Mouse (Mus musculus): ENCODE measurements around the gene Jagn1. TPM values are rescaled to one million over a fixed set of nuclear protein-coding genes. Genes with fewer than 3 reads are reported as not detected.

Jagn1 gene
- polyA plus RNA-seq, 1 experiment from 2014 or later = 76.1 TPM

DNA sequence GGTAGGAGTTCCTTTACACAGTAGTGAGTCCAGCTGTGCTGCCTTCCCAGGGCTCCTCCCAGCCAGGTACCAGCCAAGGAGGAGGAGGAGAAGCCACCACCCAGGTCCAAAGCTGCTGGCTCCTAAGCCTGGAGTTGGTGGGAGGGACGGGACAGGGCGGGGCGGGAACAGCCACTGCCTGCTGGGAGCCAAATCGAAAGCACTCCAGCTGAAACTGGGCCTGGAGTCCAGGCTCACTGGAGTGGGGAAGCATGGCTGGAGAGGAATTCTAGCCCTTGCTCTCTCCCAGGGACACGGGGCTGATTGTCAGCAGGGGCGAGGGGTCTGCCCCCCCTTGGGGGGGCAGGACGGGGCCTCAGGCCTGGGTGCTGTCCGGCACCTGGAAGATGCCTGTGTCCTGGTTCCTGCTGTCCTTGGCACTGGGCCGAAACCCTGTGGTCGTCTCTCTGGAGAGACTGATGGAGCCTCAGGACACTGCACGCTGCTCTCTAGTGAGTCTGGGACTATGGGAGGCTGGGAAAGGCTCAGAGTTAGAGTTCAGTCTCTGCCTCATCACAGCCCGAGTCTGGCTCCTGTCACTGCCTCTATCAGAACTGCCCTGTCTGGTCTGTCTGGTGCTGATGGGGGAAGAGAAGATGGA lies 29.0 kb downstream of the Jagn1 start, which contains the start of gene Il17rc:
Gene Il17rc (plus strand): TSS at position 131 of the 640 bp plus-strand sequence.
- H3K4me3 ChIP-seq (ENCODE audit: low read depth, low read length) = no peak within 1 kb of the TSS
- peak within 1 kb of the TSS; percentile 34; the same call in 1 of the 2 replicates for H3K9ac ChIP-seq (ENCODE audit: low read length)
- WGBS = 17% methylated on average over 12 of the region's 12 CpGs
- ATAC-seq (ENCODE audit: insufficient number of reproducible peaks, low FRiP score, low TSS enrichment, low read depth) = no peak
- peaks cover 17% of the 10 kb centered on the region for H3K27me3 ChIP-seq (ENCODE audit: control insufficient read depth, insufficient read depth, low read length)
- no peak for DNase-seq (ENCODE audit: low spot score)
- peaks cover 9% of the 10 kb centered on the region; the same call in 1 of the 2 replicates for H3K4me1 ChIP-seq (ENCODE audit: control insufficient read depth, insufficient read depth, low read length)
- H3K36me3 ChIP-seq (ENCODE audit: control insufficient read depth, insufficient read depth, low read length) = no peaks in the 10 kb centered on the region
- H3K27ac ChIP-seq (replicated peaks; ENCODE audit: low read depth, low read length) = no peak within 1 kb of the TSS
- H3K9me3 ChIP-seq (ENCODE audit: control insufficient read depth, low read length) = no peaks in the 10 kb centered on the region
- peak within 1 kb of the TSS; percentile 19; the same call in 1 of the 2 replicates for H3K4me2 ChIP-seq (ENCODE audit: low read depth, severe bottlenecking)

DNA sequence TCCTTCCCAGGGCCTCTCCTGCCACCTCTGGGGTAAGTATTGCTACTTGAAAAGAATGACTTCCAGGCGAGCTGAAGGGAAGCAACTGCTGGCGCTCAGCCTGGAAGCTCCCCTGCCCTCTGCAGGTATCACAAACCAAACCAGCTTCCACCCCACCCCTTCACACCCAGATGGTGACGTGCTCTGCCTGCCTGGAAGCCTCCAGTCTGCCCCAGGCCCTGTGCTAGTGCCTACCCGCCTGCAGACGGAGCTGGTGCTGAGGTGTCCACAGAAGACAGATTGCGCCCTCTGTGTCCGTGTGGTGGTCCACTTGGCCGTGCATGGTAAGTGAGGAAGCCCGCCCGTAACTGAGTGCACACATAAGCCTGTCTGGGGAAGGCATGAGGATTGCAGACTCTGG lies 29.7 kb downstream of the Jagn1 start:
- WGBS = 63% methylated on average over 10 of the region's 10 CpGs
- H3K4me2 ChIP-seq (ENCODE audit: low read depth, severe bottlenecking) = no peak overlapping the region
- H3K27ac ChIP-seq (replicated peaks; ENCODE audit: low read depth, low read length) = no peak overlapping the region
- H3K4me3 ChIP-seq (ENCODE audit: low read depth, low read length) = no peak overlapping the region
- ATAC-seq (ENCODE audit: insufficient number of reproducible peaks, low FRiP score, low TSS enrichment, low read depth) = no peak
- peaks cover 17% of the 10 kb centered on the region for H3K27me3 ChIP-seq (ENCODE audit: control insufficient read depth, insufficient read depth, low read length)
- peaks cover 9% of the 10 kb centered on the region; the same call in 1 of the 2 replicates for H3K4me1 ChIP-seq (ENCODE audit: control insufficient read depth, insufficient read depth, low read length)
- H3K36me3 ChIP-seq (ENCODE audit: control insufficient read depth, insufficient read depth, low read length) = no peaks in the 10 kb centered on the region
- no peak overlapping the region for H3K9ac ChIP-seq (ENCODE audit: low read length)
- no peaks in the 10 kb centered on the region for H3K9me3 ChIP-seq (ENCODE audit: control insufficient read depth, low read length)
- DNase-seq (ENCODE audit: low spot score) = no peak

DNA sequence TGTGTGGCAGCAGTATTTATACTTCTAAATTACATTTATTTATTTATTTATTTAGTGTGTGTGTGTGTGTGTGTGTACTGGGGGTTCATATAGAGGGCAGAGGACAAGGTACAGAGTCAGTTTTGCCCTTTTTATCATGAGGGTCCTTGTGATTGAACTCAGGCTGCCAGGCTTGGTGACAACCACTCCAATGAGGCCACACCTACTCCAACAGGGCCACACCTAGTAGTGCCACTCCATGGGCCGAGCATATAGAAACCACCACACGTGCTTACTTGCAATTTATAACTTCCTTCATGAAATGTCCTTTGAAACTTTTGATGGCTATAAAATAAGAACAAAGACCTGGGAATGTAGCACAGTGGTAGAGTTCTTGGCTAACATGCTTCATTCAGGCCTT lies 30.9 kb downstream of the Jagn1 start:
- no peak overlapping the region for H3K27ac ChIP-seq (replicated peaks; ENCODE audit: low read depth, low read length)
- H3K27me3 ChIP-seq (ENCODE audit: control insufficient read depth, insufficient read depth, low read length) = peaks cover 17% of the 10 kb centered on the region
- no peak overlapping the region for H3K9ac ChIP-seq (ENCODE audit: low read length)
- DNase-seq (ENCODE audit: low spot score) = no peak
- no peaks in the 10 kb centered on the region for H3K9me3 ChIP-seq (ENCODE audit: control insufficient read depth, low read length)
- H3K4me2 ChIP-seq (ENCODE audit: low read depth, severe bottlenecking) = no peak overlapping the region
- no peak overlapping the region for H3K4me3 ChIP-seq (ENCODE audit: low read depth, low read length)
- ATAC-seq (ENCODE audit: insufficient number of reproducible peaks, low FRiP score, low TSS enrichment, low read depth) = no peak
- WGBS = 87% methylated on average over 2 of the region's 2 CpGs
- no peaks in the 10 kb centered on the region for H3K36me3 ChIP-seq (ENCODE audit: control insufficient read depth, insufficient read depth, low read length)
- H3K4me1 ChIP-seq (ENCODE audit: control insufficient read depth, insufficient read depth, low read length) = peaks cover 9% of the 10 kb centered on the region; the same call in 1 of the 2 replicates

DNA sequence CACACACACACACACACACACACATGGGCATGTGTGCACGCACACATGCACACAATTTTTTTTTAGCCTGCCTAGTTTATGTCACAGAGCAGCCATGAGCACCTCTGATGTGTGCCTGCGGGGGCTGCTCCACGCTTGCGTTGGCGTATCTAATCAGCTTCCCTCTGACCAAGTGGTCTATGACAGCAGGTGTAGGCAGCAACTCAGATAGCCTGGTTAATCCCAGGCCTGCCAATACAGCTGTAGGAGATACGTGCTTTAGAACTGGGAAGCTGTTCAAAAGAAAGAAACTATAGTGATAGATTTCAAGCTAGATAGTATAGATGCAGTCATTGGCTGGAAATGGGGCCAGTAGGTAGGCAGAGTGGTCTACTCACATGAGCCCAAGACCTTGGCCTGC lies 31.3 kb downstream of the Jagn1 start:
- H3K9me3 ChIP-seq (ENCODE audit: control insufficient read depth, low read length) = no peaks in the 10 kb centered on the region
- ATAC-seq (ENCODE audit: insufficient number of reproducible peaks, low FRiP score, low TSS enrichment, low read depth) (no peak), DNase-seq (ENCODE audit: low spot score) (no peak)
- no peak overlapping the region for H3K4me3 ChIP-seq (ENCODE audit: low read depth, low read length)
- H3K4me1 ChIP-seq (ENCODE audit: control insufficient read depth, insufficient read depth, low read length) = peaks cover 9% of the 10 kb centered on the region; the same call in 1 of the 2 replicates
- H3K36me3 ChIP-seq (ENCODE audit: control insufficient read depth, insufficient read depth, low read length) = no peaks in the 10 kb centered on the region
- peaks cover 15% of the 10 kb centered on the region for H3K27me3 ChIP-seq (ENCODE audit: control insufficient read depth, insufficient read depth, low read length)
- H3K4me2 ChIP-seq (ENCODE audit: low read depth, severe bottlenecking) = no peak overlapping the region
- H3K27ac ChIP-seq (replicated peaks; ENCODE audit: low read depth, low read length) = no peak overlapping the region
- 89% methylated on average over 6 of the region's 6 CpGs for WGBS
- no peak overlapping the region for H3K9ac ChIP-seq (ENCODE audit: low read length)

DNA sequence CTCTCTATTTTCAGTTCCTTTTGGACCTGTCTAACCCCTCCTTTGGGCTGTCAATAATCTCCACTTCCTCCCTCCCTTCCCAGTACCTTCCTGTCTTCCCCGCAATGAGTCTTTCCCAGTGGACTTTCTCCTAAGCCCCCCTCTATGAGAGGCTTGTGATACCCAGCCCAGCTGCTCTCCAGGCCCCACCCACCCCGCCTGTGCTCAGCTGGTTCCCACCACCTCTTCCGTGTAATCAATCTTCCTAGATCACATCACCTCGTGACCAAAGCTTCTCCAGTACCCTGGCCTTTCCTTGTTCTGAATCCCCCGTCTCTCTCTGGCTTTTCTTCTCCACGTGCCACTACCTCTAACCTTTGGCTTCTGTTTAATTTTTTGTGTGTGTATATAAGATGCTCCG lies 35.0 kb downstream of the Jagn1 start:
- no peaks in the 10 kb centered on the region for H3K36me3 ChIP-seq (ENCODE audit: control insufficient read depth, insufficient read depth, low read length)
- H3K4me2 ChIP-seq (ENCODE audit: low read depth, severe bottlenecking) = no peak overlapping the region
- DNase-seq (ENCODE audit: low spot score) = no peak
- H3K9ac ChIP-seq (ENCODE audit: low read length) = no peak overlapping the region
- no peak overlapping the region for H3K4me3 ChIP-seq (ENCODE audit: low read depth, low read length)
- peaks cover 16% of the 10 kb centered on the region for H3K27me3 ChIP-seq (ENCODE audit: control insufficient read depth, insufficient read depth, low read length)
- no peaks in the 10 kb centered on the region for H3K4me1 ChIP-seq (ENCODE audit: control insufficient read depth, insufficient read depth, low read length)
- no peak for ATAC-seq (ENCODE audit: insufficient number of reproducible peaks, low FRiP score, low TSS enrichment, low read depth)
- no peaks in the 10 kb centered on the region for H3K9me3 ChIP-seq (ENCODE audit: control insufficient read depth, low read length)
- WGBS = 39% methylated on average over 7 of the region's 7 CpGs
- no peak overlapping the region for H3K27ac ChIP-seq (replicated peaks; ENCODE audit: low read depth, low read length)

DNA sequence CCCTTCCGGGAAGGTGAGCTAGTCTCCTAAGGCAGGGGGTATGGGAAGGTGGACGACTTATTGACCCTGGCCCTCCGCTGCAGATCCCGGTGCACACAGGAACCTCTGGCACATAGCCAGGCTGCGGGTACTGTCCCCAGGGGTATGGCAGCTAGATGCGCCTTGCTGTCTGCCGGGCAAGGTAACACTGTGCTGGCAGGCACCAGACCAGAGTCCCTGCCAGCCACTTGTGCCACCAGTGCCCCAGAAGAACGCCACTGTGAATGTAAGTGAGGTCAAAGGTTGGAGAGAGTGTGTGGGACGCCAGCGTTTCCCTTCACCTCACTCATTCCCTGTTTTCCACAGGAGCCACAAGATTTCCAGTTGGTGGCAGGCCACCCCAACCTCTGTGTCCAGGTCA lies 36.5 kb downstream of the Jagn1 start:
- ATAC-seq (ENCODE audit: insufficient number of reproducible peaks, low FRiP score, low TSS enrichment, low read depth) (no peak), DNase-seq (ENCODE audit: low spot score) (no peak)
- Histone ChIP-seq H3K9me3 (ENCODE audit: control insufficient read depth, low read length) (no peaks in the 10 kb centered on the region), H3K9ac (ENCODE audit: low read length) (no peak overlapping the region), H3K27ac (replicated peaks; ENCODE audit: low read depth, low read length) (no peak overlapping the region), H3K4me1 (ENCODE audit: control insufficient read depth, insufficient read depth, low read length) (no peaks in the 10 kb centered on the region), H3K4me2 (ENCODE audit: low read depth, severe bottlenecking) (no peak overlapping the region), H3K27me3 (ENCODE audit: control insufficient read depth, insufficient read depth, low read length) (peaks cover 22% of the 10 kb centered on the region), H3K4me3 (ENCODE audit: low read depth, low read length) (no peak overlapping the region), H3K36me3 (ENCODE audit: control insufficient read depth, insufficient read depth, low read length) (no peaks in the 10 kb centered on the region)
- 84% methylated on average over 10 of the region's 10 CpGs for WGBS

DNA sequence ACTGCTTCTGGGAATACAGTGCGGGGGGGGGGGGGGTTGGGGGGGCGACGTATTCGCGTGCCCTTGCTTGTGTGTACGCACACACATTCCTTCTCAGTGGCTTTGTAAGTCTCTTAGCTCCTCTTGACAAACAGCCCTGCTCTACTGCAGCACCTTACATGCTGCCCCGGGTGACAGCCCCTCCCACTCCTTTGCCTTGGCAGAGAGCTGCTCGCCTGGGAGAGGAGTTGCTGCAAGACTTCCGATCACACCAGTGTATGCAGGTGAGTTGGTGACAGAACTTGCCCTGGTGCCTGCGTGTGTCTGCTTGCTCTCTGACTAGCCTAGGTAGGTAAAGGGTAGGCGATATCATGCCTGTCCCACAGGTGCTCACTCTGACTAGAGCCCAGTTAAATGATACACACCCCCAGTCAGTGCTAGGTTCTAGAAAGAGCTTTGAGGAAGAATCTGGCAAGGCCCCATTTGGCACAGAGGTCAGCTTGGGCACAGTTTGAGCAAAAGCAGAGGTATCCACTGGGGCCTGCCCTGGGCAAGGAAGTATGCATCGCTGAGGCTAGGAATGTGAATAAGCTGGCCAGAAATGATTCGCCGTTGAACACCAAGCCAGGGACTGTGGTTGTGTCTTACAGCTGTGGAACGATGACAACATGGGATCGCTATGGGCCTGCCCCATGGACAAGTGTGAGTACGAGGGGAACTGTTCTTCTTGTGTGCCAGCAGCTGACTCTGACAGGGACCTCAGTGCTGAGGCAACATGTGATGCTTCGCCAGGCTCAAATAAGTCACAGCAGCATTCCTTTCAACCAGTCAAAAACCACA lies 38.4 kb downstream of the Jagn1 start:
- WGBS = 59% methylated on average over 18 of the region's 18 CpGs
- H3K9ac ChIP-seq (ENCODE audit: low read length) = no peak overlapping the region
- H3K36me3 ChIP-seq (ENCODE audit: control insufficient read depth, insufficient read depth, low read length) = no peaks in the 10 kb centered on the region
- no peak overlapping the region for H3K27ac ChIP-seq (replicated peaks; ENCODE audit: low read depth, low read length)
- no peaks in the 10 kb centered on the region for H3K9me3 ChIP-seq (ENCODE audit: control insufficient read depth, low read length)
- ATAC-seq (ENCODE audit: insufficient number of reproducible peaks, low FRiP score, low TSS enrichment, low read depth) (no peak), DNase-seq (ENCODE audit: low spot score) (no peak)
- no peak overlapping the region for H3K4me2 ChIP-seq (ENCODE audit: low read depth, severe bottlenecking)
- no peaks in the 10 kb centered on the region for H3K4me1 ChIP-seq (ENCODE audit: control insufficient read depth, insufficient read depth, low read length)
- no peak overlapping the region for H3K4me3 ChIP-seq (ENCODE audit: low read depth, low read length)
- H3K27me3 ChIP-seq (ENCODE audit: control insufficient read depth, insufficient read depth, low read length) = peaks cover 22% of the 10 kb centered on the region

DNA sequence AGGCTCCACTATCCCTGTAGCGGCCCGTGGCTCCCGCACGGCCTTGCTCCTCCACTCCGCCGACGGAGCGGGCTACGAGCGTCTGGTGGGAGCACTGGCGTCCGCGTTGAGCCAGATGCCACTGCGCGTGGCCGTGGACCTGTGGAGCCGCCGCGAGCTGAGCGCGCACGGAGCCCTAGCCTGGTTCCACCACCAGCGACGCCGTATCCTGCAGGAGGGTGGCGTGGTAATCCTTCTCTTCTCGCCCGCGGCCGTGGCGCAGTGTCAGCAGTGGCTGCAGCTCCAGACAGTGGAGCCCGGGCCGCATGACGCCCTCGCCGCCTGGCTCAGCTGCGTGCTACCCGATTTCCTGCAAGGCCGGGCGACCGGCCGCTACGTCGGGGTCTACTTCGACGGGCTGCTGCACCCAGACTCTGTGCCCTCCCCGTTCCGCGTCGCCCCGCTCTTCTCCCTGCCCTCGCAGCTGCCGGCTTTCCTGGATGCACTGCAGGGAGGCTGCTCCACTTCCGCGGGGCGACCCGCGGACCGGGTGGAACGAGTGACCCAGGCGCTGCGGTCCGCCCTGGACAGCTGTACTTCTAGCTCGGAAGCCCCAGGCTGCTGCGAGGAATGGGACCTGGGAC lies 40.2 kb downstream of the Jagn1 start:
- Histone ChIP-seq H3K27me3 (ENCODE audit: control insufficient read depth, insufficient read depth, low read length) (peaks cover 22% of the 10 kb centered on the region), H3K9me3 (ENCODE audit: control insufficient read depth, low read length) (no peaks in the 10 kb centered on the region), H3K4me3 (ENCODE audit: low read depth, low read length) (peak overlapping the region; percentile 31), H3K9ac (ENCODE audit: low read length) (peak overlapping the region; percentile 49; the same call in 1 of the 2 replicates), H3K4me1 (ENCODE audit: control insufficient read depth, insufficient read depth, low read length) (peaks cover 10% of the 10 kb centered on the region), H3K4me2 (ENCODE audit: low read depth, severe bottlenecking) (peak overlapping the region; percentile 61), H3K36me3 (ENCODE audit: control insufficient read depth, insufficient read depth, low read length) (no peaks in the 10 kb centered on the region), H3K27ac (replicated peaks; ENCODE audit: low read depth, low read length) (no peak overlapping the region)
- peak; percentile 40 for DNase-seq (ENCODE audit: low spot score)
- WGBS = 2% methylated on average over 65 of the region's 65 CpGs
- ATAC-seq (ENCODE audit: insufficient number of reproducible peaks, low FRiP score, low TSS enrichment, low read depth) = peak; percentile 53

Measured in limb, embryonic 11.5 days (tissue).